Mouse (Mus musculus) stomach, postnatal 0 days (tissue): ENCODE measurements at regions not wholly inside any gene's neighbourhood (a gene's known extent, or its start where the extent isn't known, plus 50 kb on each side); places are given as distances from the start of the nearest gene placed in this dataset.

Experiments used
- ATAC-seq: fragments of 200-750 bp; cut with Nextera tagmentation; 2 replicates; pipeline ENCODE4 v1.8.0; 2017; ENCODE audit not compliant: low FRiP score, low TSS enrichment
- DNase-seq: peaks from one replicate; pipeline ENCODE4 v3.0.0-alpha.2; 2016; ENCODE audit warnings: low spot score
- H3K27ac ChIP-seq: fragments of 300-500 bp; sonication (generic); replicated peaks from 2 replicates; pipeline ENCODE4 v1.5.1; 2014; ENCODE audit warnings: mild to moderate bottlenecking, control low read depth
- H3K27me3 ChIP-seq: fragments of 300-500 bp; sonication (generic); 2 replicates; pipeline ENCODE4 v1.6.1; 2014; ENCODE audit warnings: low read length; ENCODE audit not compliant: control insufficient read depth, insufficient read depth
- H3K36me3 ChIP-seq: fragments of 300-500 bp; sonication (generic); 2 replicates; pipeline ENCODE4 v1.6.1; 2014; ENCODE audit warnings: low read length, mixed read lengths; ENCODE audit not compliant: control insufficient read depth, insufficient read depth
- H3K4me1 ChIP-seq: fragments of 300-500 bp; sonication (generic); replicated peaks from 2 replicates; pipeline ENCODE4 v1.6.1; 2014; ENCODE audit warnings: antibody characterized with exemption; ENCODE audit not compliant: control insufficient read depth, insufficient read depth
- H3K4me2 ChIP-seq: fragments of 300-500 bp; sonication (generic); replicated peaks from 2 replicates; pipeline ENCODE4 v1.6.1; 2014; ENCODE audit warnings: low read depth, mild to moderate bottlenecking, control low read depth, moderate library complexity
- H3K4me3 ChIP-seq: fragments of 300-500 bp; sonication (generic); 2 replicates; pipeline ENCODE4 v1.5.1; 2014; ENCODE audit warnings: low read depth, low read length, control low read depth
- H3K9ac ChIP-seq: fragments of 300-500 bp; sonication (generic); 2 replicates; pipeline ENCODE4 v1.6.1; 2014; ENCODE audit warnings: mild to moderate bottlenecking, low read length, control low read depth, mixed read lengths
- H3K9me3 ChIP-seq: fragments of 300-500 bp; sonication (generic); 2 replicates; pipeline ENCODE4 v1.6.1; 2016; ENCODE audit warnings: low read length; ENCODE audit not compliant: control insufficient read depth
- CTCF ChIP-seq: IDR thresholded peaks from 2 replicates; pipeline ENCODE4 v1.5.1; 2016; ENCODE audit warnings: antibody characterized with exemption, low read depth, mild to moderate bottlenecking, moderate library complexity
- EP300 ChIP-seq: optimal IDR thresholded peaks from 2 replicates; pipeline ENCODE3; 2016; ENCODE audit warnings: antibody characterized with exemption
- WGBS: fragments of 180-500 bp; shearing (Covaris S2); extraction: QIAGEN DNeasy Blood & Tissue Kit; methylation state at CpG from one replicate; pipeline ENCODE4 v1.1.7; 2014; 5-methylcytosine and 5-hydroxymethylcytosine counted together

GRCm38 (mm10) chr10:125121762-125122161 lies 267.5 kb downstream of the Slc16a7 start:
- WGBS, result 93% methylated on average over 5 of the region's 5 CpGs
- no peaks in the 10 kb centered on the region for H3K9me3 ChIP-seq
- no peak overlapping the region for H3K4me2 ChIP-seq
- no peaks in the 10 kb centered on the region for H3K36me3 ChIP-seq
- H3K4me3 ChIP-seq, result no peak overlapping the region
- no peak overlapping the region for H3K9ac ChIP-seq
- no peaks in the 10 kb centered on the region for H3K4me1 ChIP-seq
- no peaks in the 10 kb centered on the region for H3K27me3 ChIP-seq
- TF ChIP-seq EP300, result no peak
- TF ChIP-seq CTCF, result no peak
- DNase-seq (no peak), ATAC-seq (no peak)
- H3K27ac ChIP-seq, result no peak overlapping the region

GRCm38 (mm10) chr10:125114318-125114717 lies 274.9 kb downstream of the Slc16a7 start:
- WGBS, result 12% methylated on average over 1 of the region's 1 CpGs
- TF ChIP-seq EP300 (no peak), CTCF (peak; percentile 74)
- Histone ChIP-seq H3K4me1 (no peaks in the 10 kb centered on the region), H3K9ac (no peak overlapping the region), H3K4me3 (no peak overlapping the region), H3K36me3 (no peaks in the 10 kb centered on the region), H3K9me3 (no peaks in the 10 kb centered on the region), H3K27me3 (no peaks in the 10 kb centered on the region), H3K4me2 (no peak overlapping the region), H3K27ac (no peak overlapping the region)
- DNase-seq, result no peak
- no peak for ATAC-seq

GRCm38 (mm10) chr10:125108986-125109385 lies 280.3 kb downstream of the Slc16a7 start:
- Histone ChIP-seq H3K9me3 (no peaks in the 10 kb centered on the region), H3K4me1 (no peaks in the 10 kb centered on the region), H3K9ac (no peak overlapping the region), H3K4me3 (no peak overlapping the region), H3K36me3 (no peaks in the 10 kb centered on the region), H3K4me2 (no peak overlapping the region), H3K27me3 (no peaks in the 10 kb centered on the region), H3K27ac (no peak overlapping the region)
- WGBS, result 79% methylated on average over 1 of the region's 1 CpGs
- no peak for TF ChIP-seq CTCF
- TF ChIP-seq EP300, result no peak
- ATAC-seq (no peak), DNase-seq (no peak)

- WGBS, result 84% methylated on average over 2 of the region's 2 CpGs
- H3K4me1 ChIP-seq, result no peaks in the 10 kb centered on the region
- ATAC-seq, result no peak
- no peaks in the 10 kb centered on the region for H3K9me3 ChIP-seq
- no peak overlapping the region for H3K9ac ChIP-seq
- H3K27ac ChIP-seq, result no peak overlapping the region
- no peaks in the 10 kb centered on the region for H3K36me3 ChIP-seq
- no peak overlapping the region for H3K4me2 ChIP-seq
- no peak for TF ChIP-seq CTCF
- no peak for TF ChIP-seq EP300
- DNase-seq, result no peak
- no peak overlapping the region for H3K4me3 ChIP-seq
- H3K27me3 ChIP-seq, result no peaks in the 10 kb centered on the region
These were observed 304.3 kb downstream of the Slc16a7 start for GRCm38 (mm10) chr10:125084975-125085374.

GRCm38 (mm10) chr10:125072401-125072800 lies 316.9 kb downstream of the Slc16a7 start:
- DNase-seq, result no peak
- no peak overlapping the region for H3K9ac ChIP-seq
- TF ChIP-seq CTCF, result no peak
- no peak for TF ChIP-seq EP300
- 80% methylated on average over 5 of the region's 5 CpGs for WGBS
- no peak overlapping the region for H3K27ac ChIP-seq
- no peaks in the 10 kb centered on the region for H3K4me1 ChIP-seq
- no peaks in the 10 kb centered on the region for H3K27me3 ChIP-seq
- no peaks in the 10 kb centered on the region for H3K9me3 ChIP-seq
- no peak overlapping the region for H3K4me3 ChIP-seq
- no peaks in the 10 kb centered on the region for H3K36me3 ChIP-seq
- ATAC-seq, result no peak
- no peak overlapping the region for H3K4me2 ChIP-seq

- WGBS, result 73% methylated on average over 4 of the region's 4 CpGs
These were observed 319.0 kb downstream of the Slc16a7 start for GRCm38 (mm10) chr10:125070246-125070645.

More at GRCm38 (mm10) chr10:125070246-125070645, 319.0 kb downstream of the Slc16a7 start:
- H3K27me3 ChIP-seq, result no peaks in the 10 kb centered on the region
- DNase-seq, result no peak
- no peak overlapping the region for H3K27ac ChIP-seq
- ATAC-seq, result no peak
- no peaks in the 10 kb centered on the region for H3K36me3 ChIP-seq
- H3K4me3 ChIP-seq, result no peak overlapping the region
- TF ChIP-seq EP300, result no peak
- no peak for TF ChIP-seq CTCF
- no peak overlapping the region for H3K9ac ChIP-seq
- no peaks in the 10 kb centered on the region for H3K9me3 ChIP-seq
- H3K4me1 ChIP-seq, result no peaks in the 10 kb centered on the region
- H3K4me2 ChIP-seq, result no peak overlapping the region
